Mouse (Mus musculus): ENCODE measurements around the gene Pdlim5. TPM values are rescaled to one million over a fixed set of nuclear protein-coding genes. Genes with fewer than 3 reads are reported as not detected.

Pdlim5 gene
- total RNA-seq, 1 experiment, result 38.8 TPM

GRCm38 (mm10) chr3:142222471-142223103 lies 172.9 kb downstream of the Pdlim5 start:
- TF ChIP-seq MAFK (IDR thresholded peaks at IDR 0.05; ENCODE audit: insufficient read depth, low read depth, low read length), result no peak
- no peak for TF ChIP-seq ZNF384 (IDR thresholded peaks at IDR 0.05; ENCODE audit: low read depth, low read length)
- TF ChIP-seq HCFC1 (IDR thresholded peaks at IDR 0.05; ENCODE audit: borderline replicate concordance, insufficient read depth, low read length), result no peak
- TF ChIP-seq CHD2 (IDR thresholded peaks at IDR 0.05; ENCODE audit: low read depth, low read length), result no peak
- TF ChIP-seq ZC3H11A (IDR thresholded peaks at IDR 0.05; ENCODE audit: borderline replicate concordance, low read depth, low read length), result no peak
- Histone ChIP-seq H3K4me3 (ENCODE audit: insufficient read depth in 1 of 2, low read depth in 1 of 2, low read length in 2 of 2, poor library complexity in 1 of 2, severe bottlenecking in 1 of 2) (no peak overlapping the region), H3K4me1 (ENCODE audit: control insufficient read depth in 2 of 2, insufficient read depth in 2 of 2, low read length in 2 of 2, poor library complexity in 1 of 2) (no peaks in the 10 kb centered on the region), H3K9me3 (ENCODE audit: control insufficient read depth, insufficient read depth, low read depth, low read length) (no peaks in the 10 kb centered on the region), H3K27ac (ENCODE audit: insufficient read depth, low read depth, low read length, poor library complexity, severe bottlenecking) (no peak overlapping the region), H3K36me3 (ENCODE audit: control insufficient read depth, insufficient read depth, low read length, poor library complexity, severe bottlenecking) (no peaks in the 10 kb centered on the region), H3K9ac (ENCODE audit: insufficient read depth, low read depth, low read length, poor library complexity, severe bottlenecking) (no peak overlapping the region)
- in situ Hi-C loops (cut with MboI; ENCODE audit: low sequenced_read_pairs in 2 of 2, unreplicated experiment in 2 of 2), result no loop called here
- no peak for DNase-seq (ENCODE audit: low read depth, low spot score)

GRCm38 (mm10) chr3:142219910-142220309 lies 175.6 kb downstream of the Pdlim5 start:
- Histone ChIP-seq H3K4me1 (ENCODE audit: control insufficient read depth in 2 of 2, insufficient read depth in 2 of 2, low read length in 2 of 2, poor library complexity in 1 of 2) (no peaks in the 10 kb centered on the region), H3K36me3 (ENCODE audit: control insufficient read depth, insufficient read depth, low read length, poor library complexity, severe bottlenecking) (no peaks in the 10 kb centered on the region), H3K9me3 (ENCODE audit: control insufficient read depth, insufficient read depth, low read depth, low read length) (no peaks in the 10 kb centered on the region), H3K9ac (ENCODE audit: insufficient read depth, low read depth, low read length, poor library complexity, severe bottlenecking) (no peak overlapping the region), H3K27ac (ENCODE audit: insufficient read depth, low read depth, low read length, poor library complexity, severe bottlenecking) (no peak overlapping the region), H3K4me3 (ENCODE audit: insufficient read depth in 1 of 2, low read depth in 1 of 2, low read length in 2 of 2, poor library complexity in 1 of 2, severe bottlenecking in 1 of 2) (no peak overlapping the region)
- in situ Hi-C loops (cut with MboI; ENCODE audit: low sequenced_read_pairs in 2 of 2, unreplicated experiment in 2 of 2), result no loop called here
- no peak for DNase-seq (ENCODE audit: low read depth, low spot score)
- TF ChIP-seq MAFK (IDR thresholded peaks at IDR 0.05; ENCODE audit: insufficient read depth, low read depth, low read length) (no peak), ZNF384 (IDR thresholded peaks at IDR 0.05; ENCODE audit: low read depth, low read length) (no peak), CHD2 (IDR thresholded peaks at IDR 0.05; ENCODE audit: low read depth, low read length) (no peak), ZC3H11A (IDR thresholded peaks at IDR 0.05; ENCODE audit: borderline replicate concordance, low read depth, low read length) (no peak), HCFC1 (IDR thresholded peaks at IDR 0.05; ENCODE audit: borderline replicate concordance, insufficient read depth, low read length) (no peak)

GRCm38 (mm10) chr3:142212821-142213220 lies 182.7 kb downstream of the Pdlim5 start:
- TF ChIP-seq MAFK (IDR thresholded peaks at IDR 0.05; ENCODE audit: insufficient read depth, low read depth, low read length) (no peak), HCFC1 (IDR thresholded peaks at IDR 0.05; ENCODE audit: borderline replicate concordance, insufficient read depth, low read length) (no peak), ZC3H11A (IDR thresholded peaks at IDR 0.05; ENCODE audit: borderline replicate concordance, low read depth, low read length) (no peak), ZNF384 (IDR thresholded peaks at IDR 0.05; ENCODE audit: low read depth, low read length) (no peak), CHD2 (IDR thresholded peaks at IDR 0.05; ENCODE audit: low read depth, low read length) (no peak)
- Histone ChIP-seq H3K4me1 (ENCODE audit: control insufficient read depth in 2 of 2, insufficient read depth in 2 of 2, low read length in 2 of 2, poor library complexity in 1 of 2) (no peaks in the 10 kb centered on the region), H3K9me3 (ENCODE audit: control insufficient read depth, insufficient read depth, low read depth, low read length) (no peaks in the 10 kb centered on the region), H3K36me3 (ENCODE audit: control insufficient read depth, insufficient read depth, low read length, poor library complexity, severe bottlenecking) (no peaks in the 10 kb centered on the region), H3K27ac (ENCODE audit: insufficient read depth, low read depth, low read length, poor library complexity, severe bottlenecking) (no peak overlapping the region), H3K4me3 (ENCODE audit: insufficient read depth in 1 of 2, low read depth in 1 of 2, low read length in 2 of 2, poor library complexity in 1 of 2, severe bottlenecking in 1 of 2) (no peak overlapping the region), H3K9ac (ENCODE audit: insufficient read depth, low read depth, low read length, poor library complexity, severe bottlenecking) (no peak overlapping the region)
- DNase-seq (ENCODE audit: low read depth, low spot score), result no peak
- in situ Hi-C loops (cut with MboI; ENCODE audit: low sequenced_read_pairs in 2 of 2, unreplicated experiment in 2 of 2), result no loop called here

GRCm38 (mm10) chr3:142212186-142212585 lies 183.3 kb downstream of the Pdlim5 start:
- Histone ChIP-seq H3K4me3 (ENCODE audit: insufficient read depth in 1 of 2, low read depth in 1 of 2, low read length in 2 of 2, poor library complexity in 1 of 2, severe bottlenecking in 1 of 2) (no peak overlapping the region), H3K9me3 (ENCODE audit: control insufficient read depth, insufficient read depth, low read depth, low read length) (no peaks in the 10 kb centered on the region), H3K36me3 (ENCODE audit: control insufficient read depth, insufficient read depth, low read length, poor library complexity, severe bottlenecking) (no peaks in the 10 kb centered on the region), H3K4me1 (ENCODE audit: control insufficient read depth in 2 of 2, insufficient read depth in 2 of 2, low read length in 2 of 2, poor library complexity in 1 of 2) (no peaks in the 10 kb centered on the region), H3K27ac (ENCODE audit: insufficient read depth, low read depth, low read length, poor library complexity, severe bottlenecking) (no peak overlapping the region), H3K9ac (ENCODE audit: insufficient read depth, low read depth, low read length, poor library complexity, severe bottlenecking) (no peak overlapping the region)
- in situ Hi-C loops (cut with MboI; ENCODE audit: low sequenced_read_pairs in 2 of 2, unreplicated experiment in 2 of 2), result no loop called here
- DNase-seq (ENCODE audit: low read depth, low spot score), result no peak
- TF ChIP-seq ZNF384 (IDR thresholded peaks at IDR 0.05; ENCODE audit: low read depth, low read length) (no peak), MAFK (IDR thresholded peaks at IDR 0.05; ENCODE audit: insufficient read depth, low read depth, low read length) (no peak), HCFC1 (IDR thresholded peaks at IDR 0.05; ENCODE audit: borderline replicate concordance, insufficient read depth, low read length) (no peak), CHD2 (IDR thresholded peaks at IDR 0.05; ENCODE audit: low read depth, low read length) (no peak), ZC3H11A (IDR thresholded peaks at IDR 0.05; ENCODE audit: borderline replicate concordance, low read depth, low read length) (no peak)
